Mouse (Mus musculus) left cerebral cortex, adult 6 months (tissue): Measurements from ENCODE around the gene Morc2a. TPM values are rescaled to one million over a fixed set of nuclear protein-coding genes. Genes with fewer than 3 reads are reported as not detected.

ENCODE experiments used
- long read RNA-seq, 2 experiments: library from polyadenylated mRNA; unstranded; transcript quantifications; one replicate each; pipeline ENCODE4 v2.0.0; 2019 to 2020
- polyA plus RNA-seq: library from polyadenylated mRNA; unstranded; fragments of <200 nt; fragmentation: Nextera tagmentation; gene quantifications from 2 replicates; pipeline ENCODE4 v1.2.3, GENCODE M21; 2021

Gene Morc2a
- 3.9 and 5.5 TPM in 2 replicates for polyA plus RNA-seq
- long read RNA-seq, experiment 1, full-length matches to known transcripts, result 8 of 46 reads
- long read RNA-seq, experiment 1, partial matches to known transcripts, result 24 of 46 reads
- long read RNA-seq, experiment 1, other reads (novel, unspliced or antisense), result 14 of 46 reads
- long read RNA-seq, experiment 2, full-length matches to known transcripts, result 1 of 9 reads
- long read RNA-seq, experiment 2, partial matches to known transcripts, result 6 of 9 reads
- long read RNA-seq, experiment 2, other reads (novel, unspliced or antisense), result 2 of 9 reads

GRCm38 (mm10) chr11:3648964-3649841 lies at the start of gene Morc2a:
Morc2a (plus strand) TSS chr11:3649191.

Other genes starting within 250 kb of the Morc2a start
- gene Limk2, start 240.0 kb upstream of the Morc2a start, polyA plus RNA-seq, result 25.6 and 32.3 TPM in 2 replicates
- gene Rnf185, start 196.8 kb upstream of the Morc2a start, polyA plus RNA-seq, result 19.2 and 20.9 TPM in 2 replicates
- 0.73 and 0.81 TPM in 2 replicates for gene Pla2g3, start 160.9 kb upstream of the Morc2a start, polyA plus RNA-seq
- 13.9 and 20.3 TPM in 2 replicates for gene Inpp5j, start 144.4 kb upstream of the Morc2a start, polyA plus RNA-seq
- gene Selenom, start 134.5 kb upstream of the Morc2a start, polyA plus RNA-seq, result 379 and 433 TPM in 2 replicates
- 1.7 and 1.9 TPM in 2 replicates for gene Smtn, start 108.6 kb upstream of the Morc2a start, polyA plus RNA-seq
- 14.4 and 32.5 TPM in 2 replicates for gene Osbp2, start 214.7 kb downstream of the Morc2a start, polyA plus RNA-seq
- gene 4921536K21Rik, start 245.9 kb downstream of the Morc2a start, polyA plus RNA-seq, result 0.20 and 0.23 TPM in 2 replicates
- gene Dusp18, start 246.0 kb downstream of the Morc2a start, polyA plus RNA-seq, result 11.0 and 15.8 TPM in 2 replicates